Mouse (Mus musculus) megakaryocyte, embryonic 14.5 days (primary cell): ENCODE results near the gene Coq9.

Experiments used
- FLI1 ChIP-seq: IDR thresholded peaks from 2 replicates; pipeline ENCODE4 v1.6.1; 2012; ENCODE audit warnings: low read length, inconsistent platforms, mixed read lengths
- GATA1 ChIP-seq: IDR thresholded peaks from 3 replicates; pipeline ENCODE4 v1.6.1; 2012; ENCODE audit warnings: mixed read lengths, low read length, inconsistent platforms, borderline replicate concordance

DNA sequence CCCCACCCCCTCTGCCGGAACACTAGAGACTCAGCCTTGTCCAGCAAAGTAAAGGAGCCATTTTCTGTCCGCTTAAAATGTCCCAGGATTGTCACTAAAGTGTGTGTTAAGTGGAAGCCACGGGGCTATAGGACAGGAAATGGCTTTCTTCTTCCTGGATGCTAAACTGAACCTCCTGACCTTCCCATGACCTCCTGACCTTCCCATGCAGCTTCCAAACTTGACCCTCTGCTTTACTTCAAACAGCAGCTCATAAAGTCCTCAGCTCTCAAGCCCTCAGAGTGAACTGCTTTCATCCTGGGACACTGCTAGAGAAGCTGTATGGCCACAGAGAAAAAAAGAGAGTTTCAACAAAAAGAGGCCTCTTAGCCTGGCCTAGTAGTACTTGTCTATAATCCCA, 38.7 kb downstream of the Coq9 start:
- TF ChIP-seq FLI1 (no peak), GATA1 (no peak)
